Mouse (Mus musculus): Measurements from ENCODE around the gene Brsk2.
"Not testable (repeated sequence)": the region's sequence is repeated elsewhere in the genome, so short reads cannot be mapped to it uniquely, and the experiment has no call there.

The Brsk2 gene

GRCm38 (mm10) chr7:141948906-141949798 is at the start of gene Brsk2:
Gene Brsk2, plus strand, starts transcription at chr7:141949751.
- DNase-seq (ENCODE audit: low spot score), result peak; percentile 33

DNA sequence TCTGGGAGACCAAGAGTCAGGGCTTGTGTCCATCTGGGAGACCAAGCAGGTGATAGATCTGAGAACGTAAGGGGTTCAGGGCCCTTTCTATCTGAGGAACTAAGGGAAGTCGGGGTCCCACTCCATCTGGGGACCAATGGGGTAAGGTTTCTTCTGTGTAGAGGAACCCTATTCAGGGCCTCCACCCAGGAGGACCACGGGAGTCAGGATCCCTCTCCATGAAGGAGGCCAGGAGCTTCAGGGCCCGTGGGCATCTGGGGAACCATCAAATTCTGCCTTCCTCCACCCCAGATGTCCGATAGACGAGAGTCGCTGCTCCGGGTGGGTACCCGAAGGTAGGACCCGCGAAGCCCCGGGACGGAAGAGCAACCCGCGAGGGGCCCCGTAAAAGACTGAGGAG is 47.7 kb upstream of the Brsk2 start:
- no peak for DNase-seq (ENCODE audit: low spot score)

- peak; percentile 99 for DNase-seq (ENCODE audit: low spot score)
Measured at GRCm38 (mm10) chr7:141902269-141902729, 47.3 kb upstream of the Brsk2 start.

DNA sequence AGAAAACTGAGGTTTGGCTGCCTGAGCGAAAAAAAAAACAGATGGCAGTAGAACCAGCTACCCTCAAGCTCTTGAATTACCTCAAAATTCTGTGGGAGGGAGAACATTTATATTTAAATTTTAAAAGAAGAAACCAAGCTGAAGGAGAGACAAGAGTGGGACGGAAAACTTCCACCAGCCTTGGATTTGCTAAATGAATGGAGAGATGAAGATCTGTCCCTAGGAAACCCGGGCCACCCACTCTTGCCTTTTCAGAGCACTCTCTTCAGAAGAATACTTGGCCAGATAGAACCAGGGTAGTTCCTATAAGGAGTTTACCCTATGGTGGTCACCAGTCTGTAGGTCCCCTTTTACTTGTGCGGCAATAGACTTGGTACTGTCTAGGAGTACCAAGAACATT is 46.8 kb upstream of the Brsk2 start:
- no peak for DNase-seq (ENCODE audit: low spot score)

GRCm38 (mm10) chr7:141908591-141908990 is 41.0 kb upstream of the Brsk2 start:
- DNase-seq (ENCODE audit: low spot score), result no peak

DNA sequence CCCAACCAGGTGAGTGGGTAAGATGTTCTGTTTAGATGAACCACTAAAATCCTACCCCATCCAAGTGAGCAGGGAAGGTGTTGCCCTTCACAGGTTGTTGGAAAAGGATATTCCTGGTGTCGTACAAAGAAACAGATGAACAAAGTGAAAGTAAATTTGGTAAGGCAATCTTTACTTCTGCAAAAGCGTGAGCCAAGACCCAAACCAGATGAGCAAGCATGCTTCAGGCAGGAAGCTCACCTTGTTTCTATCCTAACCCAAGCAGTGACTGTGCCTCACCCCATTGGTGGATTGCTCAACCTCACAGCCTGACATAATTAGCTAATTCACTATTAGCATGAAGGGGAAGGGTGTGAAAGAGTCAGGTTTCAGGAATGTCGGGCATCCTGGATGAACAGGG is 38.2 kb upstream of the Brsk2 start:
- no peak for DNase-seq (ENCODE audit: low spot score)

DNA sequence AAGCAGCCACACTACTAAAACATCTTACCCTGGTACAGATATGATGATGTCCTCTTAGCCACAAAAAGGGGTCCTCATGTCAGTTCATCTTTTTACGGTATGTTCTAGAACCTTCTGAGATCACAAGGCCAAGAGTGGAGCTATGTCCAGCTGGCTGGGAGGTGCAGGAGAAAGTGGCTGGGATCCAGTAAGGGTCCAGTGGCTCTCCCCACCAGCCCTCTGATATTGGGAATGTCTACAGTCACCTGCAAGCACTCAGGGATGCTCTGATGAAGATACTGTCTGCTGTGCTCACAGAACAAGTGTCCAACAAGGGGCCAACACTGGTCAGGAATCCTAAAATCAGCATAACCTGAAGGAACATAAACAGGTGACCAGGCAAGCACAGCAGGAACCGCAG is 31.1 kb upstream of the Brsk2 start, which contains the start of gene Tollip:
TSS of gene Tollip (minus strand) at position 101 of the 400 bp plus-strand sequence.
- no peak for DNase-seq (ENCODE audit: low spot score)

DNA sequence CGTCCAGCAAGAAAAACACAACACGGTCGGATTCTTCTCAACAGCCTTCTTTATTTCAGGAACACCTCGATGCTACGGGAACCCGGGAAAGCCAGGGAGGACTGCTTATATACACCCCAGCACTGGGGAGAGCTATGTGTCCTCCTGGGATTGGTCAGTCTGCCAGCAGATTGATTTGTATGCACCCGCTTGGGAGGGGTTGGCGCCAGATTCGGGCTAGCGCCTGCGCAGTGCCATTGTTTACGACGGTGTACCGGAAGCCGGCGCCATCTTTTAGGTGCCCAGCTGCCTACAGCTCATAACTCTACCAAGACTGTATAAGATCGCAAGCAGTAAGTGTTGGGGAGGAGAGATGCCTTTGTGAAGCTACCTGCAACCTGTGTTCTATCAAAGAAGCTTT is 25.4 kb upstream of the Brsk2 start:
- DNase-seq (ENCODE audit: low spot score), result not testable (repeated sequence)

- peak; percentile 55 for DNase-seq (ENCODE audit: low spot score)
Measured at GRCm38 (mm10) chr7:141924917-141925316, 24.6 kb upstream of the Brsk2 start.

DNA sequence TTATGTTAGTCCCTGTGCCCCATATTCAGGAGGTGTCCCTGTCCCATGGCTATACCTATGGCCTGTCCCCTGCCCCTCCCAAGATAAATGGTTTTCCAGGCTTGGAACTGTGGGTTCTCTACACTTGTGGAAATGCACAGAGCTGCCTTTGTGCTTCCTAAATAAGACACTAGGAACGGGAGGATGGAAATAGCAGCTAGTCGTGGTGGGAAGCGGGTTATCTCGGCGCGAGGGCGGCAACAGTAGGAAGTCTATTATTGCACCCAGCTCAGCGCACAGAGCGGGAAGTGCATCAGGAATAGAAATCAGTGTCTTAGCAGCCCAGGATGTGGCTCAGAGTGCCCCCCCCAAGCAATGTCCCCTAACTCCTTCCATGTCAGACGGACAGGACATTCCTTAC is 20.9 kb upstream of the Brsk2 start:
- no peak for DNase-seq (ENCODE audit: low spot score)

GRCm38 (mm10) chr7:141934128-141934898 is 15.2 kb upstream of the Brsk2 start:
- no peak for DNase-seq (ENCODE audit: low spot score)

DNA sequence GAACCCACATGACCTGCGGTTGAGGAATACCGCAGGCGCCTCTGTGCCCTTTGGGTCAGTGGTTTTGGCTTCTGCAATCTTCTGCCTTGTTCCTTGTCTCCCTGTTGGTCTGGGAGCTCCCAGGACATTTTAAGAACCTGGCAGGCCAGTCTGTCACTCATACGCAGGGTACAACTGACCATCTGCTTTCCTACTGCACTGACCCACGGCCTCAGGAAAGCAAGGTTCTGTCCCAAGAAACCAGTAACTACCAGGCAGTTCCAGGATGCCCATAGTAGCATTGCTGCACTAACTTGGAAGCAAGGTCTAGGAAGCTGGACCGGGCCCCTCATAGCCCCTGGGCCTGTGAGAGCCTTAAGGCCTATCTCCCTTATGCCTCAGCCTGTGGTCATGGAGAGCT is 14.6 kb upstream of the Brsk2 start:
- no peak for DNase-seq (ENCODE audit: low spot score)

GRCm38 (mm10) chr7:141943444-141943843 is 6.1 kb upstream of the Brsk2 start:
- DNase-seq (ENCODE audit: low spot score), result no peak

DNA sequence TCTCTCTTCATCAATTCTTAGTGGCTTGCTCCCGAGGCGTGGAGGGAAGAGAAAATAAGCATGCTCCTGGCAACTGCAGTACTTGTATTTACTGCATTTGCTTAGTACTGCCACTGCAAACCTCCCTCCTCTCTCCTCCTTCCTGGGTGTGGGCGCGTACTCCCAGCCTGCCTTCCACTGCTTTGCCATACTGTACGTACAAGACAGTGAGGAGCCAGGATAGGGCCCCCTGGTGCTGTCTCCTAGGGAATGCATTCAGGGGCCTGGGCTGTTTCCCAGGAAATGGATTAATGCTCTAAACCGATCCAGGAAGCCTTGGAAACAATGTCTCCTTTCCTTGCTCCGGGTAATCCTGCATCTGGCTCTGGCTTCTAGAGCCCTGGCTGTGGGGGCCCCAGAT is 3.6 kb upstream of the Brsk2 start:
- DNase-seq (ENCODE audit: low spot score), result no peak

- DNase-seq (ENCODE audit: low spot score), result no peak
Measured at GRCm38 (mm10) chr7:141947512-141947911, 2.0 kb upstream of the Brsk2 start.

DNA sequence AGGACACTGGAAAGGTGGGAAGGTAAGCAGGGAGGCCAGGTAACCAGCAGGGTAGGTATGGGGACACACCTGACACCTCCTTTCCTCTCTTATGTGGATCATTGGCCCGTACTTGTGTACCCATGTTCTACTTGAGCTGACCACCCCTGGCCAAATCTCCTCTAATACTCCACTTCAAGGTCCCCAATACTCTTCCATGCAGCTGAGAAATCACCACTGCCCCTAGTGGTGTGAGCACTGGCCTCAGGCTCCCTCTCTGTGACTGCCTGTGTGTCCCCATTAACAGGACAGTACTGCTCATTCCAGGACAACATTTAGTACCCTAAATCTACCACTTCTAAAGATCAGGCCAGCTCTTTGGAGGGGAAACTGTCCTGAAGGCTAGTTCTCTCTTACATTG is 1.5 kb upstream of the Brsk2 start:
- DNase-seq (ENCODE audit: low spot score), result no peak

GRCm38 (mm10) chr7:141949799-141950103 is 200 bp downstream of the Brsk2 start:
- no peak for DNase-seq (ENCODE audit: low spot score)

DNA sequence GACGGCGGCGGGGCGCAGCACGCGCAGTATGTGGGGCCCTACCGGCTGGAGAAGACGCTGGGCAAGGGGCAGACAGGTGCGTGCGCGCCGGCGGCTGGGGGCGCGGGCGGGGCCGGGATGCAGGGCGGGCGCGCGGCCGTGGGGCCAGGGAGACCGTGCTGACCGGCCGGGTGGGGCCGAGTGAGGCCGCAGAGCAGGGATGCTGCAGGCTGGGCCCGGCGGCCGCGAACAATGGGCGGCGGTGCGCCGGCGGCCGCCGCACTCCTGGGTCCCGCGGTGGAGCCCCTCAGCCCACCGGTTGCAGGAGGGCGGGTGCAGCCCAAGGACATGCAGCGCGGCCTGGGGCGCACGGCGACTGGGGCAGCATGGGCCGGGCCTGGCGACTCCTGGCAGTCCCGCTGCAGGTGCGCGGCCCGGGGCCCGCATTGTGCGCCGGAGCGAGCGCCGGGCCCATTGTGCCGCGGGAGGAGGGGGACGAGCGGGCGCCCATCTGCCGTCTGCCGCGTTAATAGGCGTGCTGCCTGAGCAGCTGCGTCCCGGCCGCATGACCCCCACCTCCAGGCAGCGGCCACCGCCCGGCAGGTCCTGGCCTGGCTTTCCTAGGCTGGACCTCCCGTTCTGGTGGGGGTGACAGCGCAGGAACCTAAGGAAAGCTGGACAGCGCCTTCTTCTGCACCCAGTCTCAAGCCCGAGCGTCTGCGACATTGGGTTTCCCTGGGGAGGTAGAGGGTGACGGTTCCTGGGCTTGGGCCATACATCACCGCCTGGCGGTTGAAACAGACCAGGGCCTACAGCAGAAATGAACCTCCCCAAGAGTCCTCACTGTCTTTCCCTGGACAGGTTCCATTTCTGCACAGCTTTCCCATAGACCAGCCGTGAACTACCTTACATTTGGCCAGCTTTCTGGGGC is 808 bp downstream of the Brsk2 start:
- no peak for DNase-seq (ENCODE audit: low spot score)

DNA sequence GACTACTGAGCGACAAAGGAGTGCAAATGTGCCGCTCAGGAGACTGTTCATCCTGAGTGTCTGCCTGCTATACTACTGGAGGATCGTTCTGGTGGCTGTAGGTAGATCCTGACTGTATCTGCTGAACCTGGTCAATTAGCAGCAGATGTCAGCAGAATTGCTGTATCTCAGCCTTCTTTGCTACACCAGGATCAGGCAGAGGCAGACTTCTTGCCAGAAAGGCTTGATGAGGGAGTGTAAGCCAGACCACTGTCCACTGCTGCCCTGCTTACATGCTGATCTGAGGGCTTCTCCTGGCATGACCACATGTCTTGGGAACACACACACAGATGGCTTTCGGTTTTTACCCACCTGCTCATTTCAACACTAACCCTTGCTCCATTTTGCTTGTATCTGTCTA is 2.3 kb downstream of the Brsk2 start:
- no peak for DNase-seq (ENCODE audit: low spot score)

GRCm38 (mm10) chr7:141952920-141953319 is 3.4 kb downstream of the Brsk2 start:
- DNase-seq (ENCODE audit: low spot score), result no peak

- no peak for DNase-seq (ENCODE audit: low spot score)
Measured at GRCm38 (mm10) chr7:141953616-141954015, 4.1 kb downstream of the Brsk2 start.

DNA sequence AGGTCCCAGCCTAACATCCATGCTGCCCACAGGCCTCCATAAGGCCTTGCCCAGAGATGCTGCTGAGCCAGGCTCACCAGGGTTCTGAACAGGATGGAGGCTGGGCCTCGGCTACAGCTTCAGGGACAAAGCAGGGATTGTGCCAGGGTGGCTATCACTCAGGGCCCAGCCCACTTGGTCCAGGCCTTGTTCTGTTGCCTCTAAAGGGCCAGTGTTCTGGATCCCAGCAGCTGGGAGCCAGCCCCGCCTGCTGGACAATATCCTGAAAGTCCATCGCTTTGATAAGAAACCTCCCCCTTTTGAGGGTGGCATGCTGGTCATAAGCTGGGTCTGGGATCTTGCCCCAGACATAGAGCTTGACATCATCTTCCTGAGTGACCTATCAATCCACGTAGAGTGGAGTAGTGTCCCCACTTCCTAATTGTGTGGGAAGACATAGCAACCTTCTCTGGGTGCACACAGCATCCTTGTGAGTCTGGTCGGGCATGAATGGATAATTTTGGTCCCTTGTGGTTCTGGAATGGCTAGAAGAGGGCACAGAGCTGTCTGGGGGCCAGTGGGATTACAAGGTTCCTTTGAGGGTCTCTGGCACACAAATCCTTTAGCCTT is 6.1 kb downstream of the Brsk2 start:
- no peak for DNase-seq (ENCODE audit: low spot score)
